ENCODE assay signal across 17 mouse cellular contexts in genomic region chr6:38669580-38669979, GRCm38 (mm10). TPM values are rescaled to one million over a fixed set of nuclear protein-coding genes. Genes with fewer than 3 reads are reported as not detected.
DNase-seq lines count a peak whose midpoint lies in the region; ATAC-seq and TF ChIP-seq lines count a peak whose summit lies in the region.
"Had no signal": no experiment of that assay in that cellular context is flagged by ENCODE, and none has a peak within 500 bp of the region (broad histone marks: within the 10 kb centered on the region; RNA-seq: fewer than 3 reads in every experiment).

No protein-coding gene starts in this region.

- H3K4me3 ChIP-seq in forebrain, postnatal 0 days (ENCODE audit: low read depth, low read length), result no peak overlapping the region
- H3K4me3 ChIP-seq in forebrain, embryonic 11.5 days (ENCODE audit: low read depth, low read length), result no peak overlapping the region
- no peak overlapping the region for H3K4me3 ChIP-seq in testis, adult 2 months (ENCODE audit: control insufficient read depth, low read depth, low read length)
- H3K4me3 ChIP-seq: embryonic facial prominence, embryonic 15.5 days; heart, embryonic 10.5 days; hindbrain, embryonic 13.5 days; layer of hippocampus, adult 2 months; megakaryocyte, embryonic 14.5 days; neural tube, embryonic 15.5 days had no signal

- peak; percentile 31; the same call in 1 of the 2 replicates for TF ChIP-seq CTCF in forebrain, postnatal 0 days (IDR thresholded peaks at IDR 0.05; ENCODE audit: low read depth)
- TF ChIP-seq CTCF in testis, adult 2 months (IDR thresholded peaks at IDR 0.05; ENCODE audit: control insufficient read depth, insufficient read depth, insufficient replicate concordance, low read depth, low read length), result peak; percentile 20; the same call in 1 of the 2 replicates

- H3K4me2 ChIP-seq in forebrain, postnatal 0 days (ENCODE audit: low read depth), result no peak overlapping the region
- H3K4me2 ChIP-seq in forebrain, embryonic 11.5 days (ENCODE audit: low read depth, low read length, severe bottlenecking), result no peak overlapping the region
- H3K4me2 ChIP-seq: embryonic facial prominence, embryonic 15.5 days; hindbrain, embryonic 13.5 days; neural tube, embryonic 15.5 days had no signal

- no peak overlapping the region for H3K9ac ChIP-seq in forebrain, postnatal 0 days
- H3K9ac ChIP-seq in forebrain, embryonic 11.5 days (ENCODE audit: low read length), result no peak overlapping the region
- H3K9ac ChIP-seq: embryonic facial prominence, embryonic 15.5 days; hindbrain, embryonic 13.5 days; neural tube, embryonic 15.5 days had no signal

- H3K9me3 ChIP-seq in forebrain, postnatal 0 days (ENCODE audit: low read length), result no peaks in the 10 kb centered on the region
- no peaks in the 10 kb centered on the region for H3K9me3 ChIP-seq in forebrain, embryonic 11.5 days (ENCODE audit: control insufficient read depth, low read length)
- H3K9me3 ChIP-seq: embryonic facial prominence, embryonic 15.5 days; heart, embryonic 10.5 days; hindbrain, embryonic 13.5 days; neural tube, embryonic 15.5 days had no signal

- H3K27ac ChIP-seq in forebrain, postnatal 0 days (ENCODE audit: low read depth, low read length), result no peak overlapping the region
- no peak overlapping the region for H3K27ac ChIP-seq in forebrain, embryonic 11.5 days (ENCODE audit: low read depth, low read length)
- H3K27ac ChIP-seq in testis, adult 2 months (ENCODE audit: control insufficient read depth, insufficient read depth, low read depth, low read length), result no peak overlapping the region
- H3K27ac ChIP-seq: embryonic facial prominence, embryonic 15.5 days; heart, embryonic 10.5 days; hindbrain, embryonic 13.5 days; layer of hippocampus, adult 2 months; neural tube, embryonic 15.5 days had no signal

- WGBS in forebrain, postnatal 0 days, result 70% methylated on average over 6 of the region's 6 CpGs
- 58% methylated on average over 6 of the region's 6 CpGs for WGBS in forebrain, embryonic 11.5 days

- no peak for DNase-seq in forebrain, postnatal 0 days
- DNase-seq in forebrain, embryonic 11.5 days (ENCODE audit: low spot score), result no peak
- no peak for DNase-seq in testis, postnatal 14 days (ENCODE audit: low spot score)
- peak; percentile 25 for DNase-seq in c-Kit-positive CD71-positive TER-119-positive erythroid progenitor cells, embryonic 14.5 days (ENCODE audit: low spot score)
- DNase-seq in splenic B cell, adult 2 months (ENCODE audit: low read depth, low spot score), result peak; percentile 56
- DNase-seq in cerebellum, postnatal 10 days, result no peak
- no peak for DNase-seq in adrenal gland, adult (ENCODE audit: inconsistent age in 2 of 2, low spot score in 1 of 2)
- DNase-seq: adrenal gland, adult 2 months; cerebellum, adult 8-10 months; left cerebral cortex, postnatal 4 days had no signal

- ATAC-seq in forebrain, postnatal 0 days, result no peak
- ATAC-seq in forebrain, embryonic 11.5 days (replicated peaks; ENCODE audit: low FRiP score), result no peak

- no peak for TF ChIP-seq POLR2A in testis, adult 2 months (IDR thresholded peaks at IDR 0.05; ENCODE audit: control insufficient read depth, low read depth, low read length)

- H3K4me1 ChIP-seq in forebrain, postnatal 0 days (ENCODE audit: insufficient read depth), result no peaks in the 10 kb centered on the region
- H3K4me1 ChIP-seq in forebrain, embryonic 11.5 days (replicated peaks; ENCODE audit: control insufficient read depth, insufficient read depth, low read length), result no peaks in the 10 kb centered on the region
- H3K4me1 ChIP-seq in testis, adult 2 months (ENCODE audit: control insufficient read depth, insufficient read depth, low read length), result no peaks in the 10 kb centered on the region
- H3K4me1 ChIP-seq: embryonic facial prominence, embryonic 15.5 days; hindbrain, embryonic 13.5 days; neural tube, embryonic 15.5 days had no signal

- no peaks in the 10 kb centered on the region for H3K36me3 ChIP-seq in forebrain, postnatal 0 days (ENCODE audit: insufficient read depth)
- no peaks in the 10 kb centered on the region for H3K36me3 ChIP-seq in forebrain, embryonic 11.5 days (ENCODE audit: control insufficient read depth, insufficient read depth, low read length)
- no peaks in the 10 kb centered on the region for H3K36me3 ChIP-seq in testis, adult 2 months (ENCODE audit: control insufficient read depth, insufficient read depth, low read length)
- no peaks in the 10 kb centered on the region for H3K36me3 ChIP-seq in splenic B cell, adult 2 months (ENCODE audit: control insufficient read depth, insufficient read depth, low read length, poor library complexity, severe bottlenecking)
- H3K36me3 ChIP-seq: embryonic facial prominence, embryonic 15.5 days; heart, embryonic 10.5 days; hindbrain, embryonic 13.5 days had no signal

- H3K27me3 ChIP-seq in forebrain, postnatal 0 days (ENCODE audit: insufficient read depth, low read length), result no peaks in the 10 kb centered on the region
- H3K27me3 ChIP-seq in forebrain, embryonic 11.5 days (ENCODE audit: control insufficient read depth, insufficient read depth, low read length), result 0 out of 2 replicates have a peak, but pooled peaks cover 2% of the 10 kb centered on the region
- no peaks in the 10 kb centered on the region for H3K27me3 ChIP-seq in testis, adult 2 months (ENCODE audit: control insufficient read depth, insufficient read depth, low read length)
- H3K27me3 ChIP-seq in splenic B cell, adult 2 months (ENCODE audit: control insufficient read depth, insufficient read depth, low read length, poor library complexity, severe bottlenecking), result no peaks in the 10 kb centered on the region
- H3K27me3 ChIP-seq: neural tube, embryonic 15.5 days had no signal

RNA-seq across cellular contexts. Expression of gene Clec2l, which starts 6.7 kb away (rescaled TPM):
- total RNA-seq in forebrain, postnatal 0 days (2014; rRNA removed), result 92.8 and 94.3 TPM in 2 replicates
- 49.8 and 52.0 TPM in 2 replicates for polyA plus RNA-seq in forebrain, postnatal 0 days (2015; fragmentation: Nextera tagmentation; extraction: Ambion mirVana)
- polyA plus RNA-seq in forebrain, embryonic 11.5 days (2014; fragmentation: Nextera tagmentation; extraction: Ambion mirVana), result 0.95 and 1.9 TPM in 2 replicates
- polyA plus RNA-seq in testis, adult 2 months (2012; rRNA removed), result 0.41 and 0.61 TPM in 2 replicates

RNA-seq across cellular contexts. Expression of gene Klrg2, which starts 32.5 kb away (rescaled TPM):
- total RNA-seq in forebrain, postnatal 0 days (2014; rRNA removed), result 0.23 and 0.24 TPM in 2 replicates
- polyA plus RNA-seq in forebrain, postnatal 0 days (2015; fragmentation: Nextera tagmentation; extraction: Ambion mirVana), result 0.10 and 0.17 TPM in 2 replicates
- polyA plus RNA-seq in forebrain, embryonic 11.5 days (2014; fragmentation: Nextera tagmentation; extraction: Ambion mirVana), result 0.15 TPM in 1 of 2 replicates, not detected in the other
- 0.64 and 0.86 TPM in 2 replicates for polyA plus RNA-seq in testis, adult 2 months (2012; rRNA removed)

Comparison
In these comparisons a context has a peak if more than half of its experiments do, and no peak if none do; other contexts are left out.
1. RNA of gene Clec2l, which starts 6.7 kb away (polyA plus RNA-seq): 49.8 to 52.0 TPM in forebrain, postnatal 0 days; 0.95 to 1.9 TPM in forebrain, embryonic 11.5 days and 0.41 to 0.61 TPM in testis, adult 2 months; every median in the first group is over 10 times any median in the second.
2. DNase-seq: peak in c-Kit-positive CD71-positive TER-119-positive erythroid progenitor cells, embryonic 14.5 days (single experiment) and splenic B cell, adult 2 months (single experiment); none in forebrain, postnatal 0 days (single experiment), forebrain, embryonic 11.5 days (single experiment), testis, postnatal 14 days (single experiment), cerebellum, postnatal 10 days (0 of 2) and adrenal gland, adult (0 of 2).